Mouse (Mus musculus): ENCODE data around the gene Gm13695. TPM values are rescaled to one million over a fixed set of nuclear protein-coding genes. Genes with fewer than 3 reads are reported as not detected.
"Not testable (repeated sequence)": the region's sequence is repeated elsewhere in the genome, so short reads cannot be mapped to it uniquely, and the experiment has no call there.

Gene Gm13695
- not detected for total RNA-seq (2021)
- long read RNA-seq, experiment 1 = 0 reads
- long read RNA-seq, experiment 2 = 0 reads

- H3K27ac ChIP-seq = not testable (repeated sequence)
Measured at GRCm38 (mm10) chr2:83967013-83967412, at the start of gene Gm13695. TSS of gene Gm13695 (plus strand) at chr2:83967313.

GRCm38 (mm10) chr2:83929478-83930088, 37.5 kb upstream of the Gm13695 start:
- DNase-seq (ENCODE audit: low spot score in 2 of 2) = no peak
- no peak overlapping the region for H3K27ac ChIP-seq

More at GRCm38 (mm10) chr2:83967013-83967412, at the start of gene Gm13695:
- H3K4me3 ChIP-seq; DNase-seq (ENCODE audit: low spot score in 2 of 2): not testable (repeated sequence)

GRCm38 (mm10) chr2:83940931-83941361, 26.2 kb upstream of the Gm13695 start, which contains the start of gene Zswim2:
TSS of gene Zswim2 (minus strand) at chr2:83941228.
- H3K4me3 ChIP-seq = peak within 1 kb of the TSS; percentile 53
- no peak; the same call in none of the 2 replicates for TF ChIP-seq CTCF (conservative IDR thresholded peaks at IDR 0.05)
- peak within 1 kb of the TSS; percentile 78 for H3K27ac ChIP-seq
- DNase-seq (ENCODE audit: low spot score in 2 of 2) = peak; percentile 88 to 93

More at GRCm38 (mm10) chr2:83929478-83930088, 37.5 kb upstream of the Gm13695 start:
- TF ChIP-seq CTCF (conservative IDR thresholded peaks at IDR 0.05) = no peak
- H3K4me3 ChIP-seq = no peak overlapping the region

GRCm38 (mm10) chr2:83941378-83941777, 25.7 kb upstream of the Gm13695 start:
- no peak for DNase-seq (ENCODE audit: low spot score in 2 of 2)
- Histone ChIP-seq H3K27ac (peak overlapping the region; percentile 78), H3K4me3 (peak overlapping the region; percentile 53)
- no peak for TF ChIP-seq CTCF (conservative IDR thresholded peaks at IDR 0.05)

- peak overlapping the region; percentile 78 for H3K27ac ChIP-seq
- TF ChIP-seq CTCF (conservative IDR thresholded peaks at IDR 0.05) = no peak
- no peak overlapping the region for H3K4me3 ChIP-seq
- no peak for DNase-seq (ENCODE audit: low spot score in 2 of 2)
Measured at GRCm38 (mm10) chr2:83941792-83942191, 25.3 kb upstream of the Gm13695 start.

GRCm38 (mm10) chr2:83955393-83955792, 11.7 kb upstream of the Gm13695 start, which contains the start of gene Gm13698:
TSS of gene Gm13698 (plus strand) at chr2:83955693.
- not testable (repeated sequence) for H3K27ac ChIP-seq; DNase-seq (ENCODE audit: low spot score in 2 of 2); H3K4me3 ChIP-seq

GRCm38 (mm10) chr2:83961203-83961602, 5.9 kb upstream of the Gm13695 start, which contains the start of gene Gm13693:
TSS of gene Gm13693 (plus strand) at chr2:83961503.
- not testable (repeated sequence) for H3K4me3 ChIP-seq; H3K27ac ChIP-seq; DNase-seq (ENCODE audit: low spot score in 2 of 2)

- DNase-seq (ENCODE audit: low spot score in 2 of 2); H3K4me3 ChIP-seq; H3K27ac ChIP-seq: not testable (repeated sequence)
Measured at GRCm38 (mm10) chr2:83972823-83973222, 5.7 kb downstream of the Gm13695 start, which contains the start of gene Gm13696. TSS of gene Gm13696 (plus strand) at chr2:83973123.

GRCm38 (mm10) chr2:83978633-83979032, 11.5 kb downstream of the Gm13695 start, which contains the start of gene Gm13694:
TSS of gene Gm13694 (plus strand) at chr2:83978933.
- not testable (repeated sequence) for DNase-seq (ENCODE audit: low spot score in 2 of 2); H3K27ac ChIP-seq; H3K4me3 ChIP-seq

- H3K27ac ChIP-seq = not testable (repeated sequence)
Measured at GRCm38 (mm10) chr2:83984443-83984842, 17.3 kb downstream of the Gm13695 start, which contains the start of gene Gm13697. TSS of gene Gm13697 (plus strand) at chr2:83984743.

GRCm38 (mm10) chr2:83990253-83990652, 23.1 kb downstream of the Gm13695 start, which contains the start of gene Gm13691:
TSS of gene Gm13691 (plus strand) at chr2:83990553.
- DNase-seq (ENCODE audit: low spot score in 2 of 2); H3K27ac ChIP-seq; H3K4me3 ChIP-seq: not testable (repeated sequence)

More at GRCm38 (mm10) chr2:83984443-83984842, 17.3 kb downstream of the Gm13695 start, which contains the start of gene Gm13697:
- not testable (repeated sequence) for H3K4me3 ChIP-seq; DNase-seq (ENCODE audit: low spot score in 2 of 2)

GRCm38 (mm10) chr2:83993639-83994255, 26.6 kb downstream of the Gm13695 start:
- not testable (repeated sequence) for H3K27ac ChIP-seq; DNase-seq (ENCODE audit: low spot score in 2 of 2)
- H3K4me3 ChIP-seq = peak overlapping the region; percentile 39

- H3K4me3 ChIP-seq; DNase-seq (ENCODE audit: low spot score in 2 of 2): not testable (repeated sequence)
Measured at GRCm38 (mm10) chr2:83994526-83994925, 27.4 kb downstream of the Gm13695 start.

More at GRCm38 (mm10) chr2:83994526-83994925, 27.4 kb downstream of the Gm13695 start:
- H3K27ac ChIP-seq = not testable (repeated sequence)

Measured in layer of hippocampus, adult 2 months (tissue).